Mouse (Mus musculus) kidney, postnatal 0 days (tissue): ENCODE measurements at regions not wholly inside any gene's neighbourhood (a gene's known extent, or its start where the extent isn't known, plus 50 kb on each side); places are given as distances from the start of the nearest gene placed in this dataset.

Experiments
- ATAC-seq: fragments of 200-750 bp; cut with Nextera tagmentation; replicated peaks from 2 replicates; pipeline ENCODE4 v1.8.0; 2017; ENCODE audit warnings: low read depth, moderate number of reproducible peaks, moderate TSS enrichment, moderate library complexity; ENCODE audit not compliant: low FRiP score
- DNase-seq: peaks from one replicate; pipeline ENCODE4 v3.0.0-alpha.2; 2016; ENCODE audit warnings: low spot score
- H3K27ac ChIP-seq: fragments of 300-500 bp; sonication (generic); 2 replicates; pipeline ENCODE4 v1.5.1; 2014; ENCODE audit warnings: mild to moderate bottlenecking
- H3K27me3 ChIP-seq: fragments of 300-500 bp; sonication (generic); 2 replicates; pipeline ENCODE4 v1.6.1; 2014; ENCODE audit warnings: low read length, mixed read lengths; ENCODE audit not compliant: insufficient read depth
- H3K36me3 ChIP-seq: fragments of 300-500 bp; sonication (generic); 2 replicates; pipeline ENCODE4 v1.6.1; 2014; ENCODE audit warnings: low read length, mixed read lengths; ENCODE audit not compliant: insufficient read depth
- H3K4me1 ChIP-seq: fragments of 300-500 bp; sonication (generic); replicated peaks from 2 replicates; pipeline ENCODE4 v1.6.1; 2014; ENCODE audit warnings: antibody characterized with exemption, low read length, mixed read lengths; ENCODE audit not compliant: insufficient read depth
- H3K4me2 ChIP-seq: fragments of 300-500 bp; sonication (generic); 2 replicates; pipeline ENCODE4 v1.6.1; 2014; ENCODE audit warnings: mild to moderate bottlenecking, low read length, moderate library complexity, mixed read lengths
- H3K4me3 ChIP-seq: fragments of 300-500 bp; sonication (generic); replicated peaks from 2 replicates; pipeline ENCODE4 v1.5.1; 2014; ENCODE audit warnings: low read depth, low read length
- H3K9ac ChIP-seq: fragments of 300-500 bp; sonication (generic); 2 replicates; pipeline ENCODE4 v1.6.1; 2014; ENCODE audit warnings: low read depth, low read length
- H3K9me3 ChIP-seq: fragments of 300-500 bp; sonication (generic); replicated peaks from 2 replicates; pipeline ENCODE4 v1.6.1; 2016; ENCODE audit warnings: low read length, inconsistent platforms, mixed read lengths
- CTCF ChIP-seq: IDR thresholded peaks from 2 replicates; pipeline ENCODE4 v1.5.1; 2016; ENCODE audit warnings: antibody characterized with exemption, low read depth, mild to moderate bottlenecking, moderate library complexity
- WGBS: fragments of 180-500 bp; shearing (Covaris S2); extraction: QIAGEN DNeasy Blood & Tissue Kit; methylation state at CpG from one replicate; pipeline ENCODE4 v1.1.7; 2014; 5-methylcytosine and 5-hydroxymethylcytosine counted together

- Histone ChIP-seq H3K9me3 (no peaks in the 10 kb centered on the region), H3K4me3 (no peak overlapping the region), H3K4me2 (no peak overlapping the region), H3K9ac (no peak overlapping the region), H3K27ac (peak overlapping the region; percentile 87), H3K4me1 (peaks cover 18% of the 10 kb centered on the region), H3K27me3 (no peaks in the 10 kb centered on the region), H3K36me3 (no peaks in the 10 kb centered on the region)
- no peak for TF ChIP-seq CTCF
- ATAC-seq (peak; percentile 93), DNase-seq (peak; percentile 80)
- 33% methylated on average over 8 of the region's 8 CpGs for WGBS
Measured at GRCm38 (mm10) chr9:50005757-50006576, 207.2 kb upstream of the Ncam1 start.

- no peaks in the 10 kb centered on the region for H3K27me3 ChIP-seq
- H3K27ac ChIP-seq, result no peak overlapping the region
- no peak for TF ChIP-seq CTCF
- DNase-seq (no peak), ATAC-seq (no peak)
- no peaks in the 10 kb centered on the region for H3K9me3 ChIP-seq
- H3K36me3 ChIP-seq, result no peaks in the 10 kb centered on the region
- 83% methylated on average over 6 of the region's 6 CpGs for WGBS
- no peak overlapping the region for H3K9ac ChIP-seq
- peaks cover 26% of the 10 kb centered on the region for H3K4me1 ChIP-seq
- no peak overlapping the region for H3K4me2 ChIP-seq
- no peak overlapping the region for H3K4me3 ChIP-seq
Measured at GRCm38 (mm10) chr9:50002695-50003094, 204.0 kb upstream of the Ncam1 start.

GRCm38 (mm10) chr9:50000497-50001404 lies 202.0 kb upstream of the Ncam1 start:
- Histone ChIP-seq H3K4me1 (peaks cover 12% of the 10 kb centered on the region), H3K27me3 (no peaks in the 10 kb centered on the region), H3K9ac (no peak overlapping the region), H3K9me3 (no peaks in the 10 kb centered on the region), H3K4me2 (no peak overlapping the region), H3K4me3 (no peak overlapping the region), H3K27ac (peak overlapping the region; percentile 64), H3K36me3 (no peaks in the 10 kb centered on the region)
- WGBS, result 36% methylated on average over 13 of the region's 13 CpGs
- TF ChIP-seq CTCF, result no peak
- peak; percentile 75 for DNase-seq
- no peak for ATAC-seq

GRCm38 (mm10) chr9:49999970-50000369 lies 201.2 kb upstream of the Ncam1 start:
- Histone ChIP-seq H3K9ac (no peak overlapping the region), H3K9me3 (no peaks in the 10 kb centered on the region), H3K27me3 (no peaks in the 10 kb centered on the region), H3K4me2 (no peak overlapping the region), H3K4me3 (no peak overlapping the region), H3K27ac (peak overlapping the region; percentile 64), H3K4me1 (peaks cover 9% of the 10 kb centered on the region), H3K36me3 (no peaks in the 10 kb centered on the region)
- ATAC-seq (peak; percentile 49; the same call in 1 of the 2 replicates), DNase-seq (peak; percentile 57)
- 26% methylated on average over 1 of the region's 1 CpGs for WGBS
- no peak for TF ChIP-seq CTCF

GRCm38 (mm10) chr9:49998101-49998500 lies 199.4 kb upstream of the Ncam1 start:
- 64% methylated on average over 3 of the region's 3 CpGs for WGBS
- Histone ChIP-seq H3K4me3 (no peak overlapping the region), H3K4me2 (no peak overlapping the region), H3K9me3 (no peaks in the 10 kb centered on the region), H3K27ac (no peak overlapping the region), H3K36me3 (no peaks in the 10 kb centered on the region), H3K4me1 (peaks cover 9% of the 10 kb centered on the region), H3K27me3 (no peaks in the 10 kb centered on the region), H3K9ac (no peak overlapping the region)
- no peak for TF ChIP-seq CTCF
- ATAC-seq (no peak), DNase-seq (no peak)
